Mouse (Mus musculus): ENCODE measurements at regions not wholly inside any gene's neighbourhood (a gene's known extent, or its start where the extent isn't known, plus 50 kb on each side); places are given as distances from the start of the nearest gene placed in this dataset.

- no peaks in the 10 kb centered on the region for H3K36me3 ChIP-seq
Measured at GRCm38 (mm10) chr3:132237344-132237743, 152.3 kb downstream of the Dkk2 start.

DNA sequence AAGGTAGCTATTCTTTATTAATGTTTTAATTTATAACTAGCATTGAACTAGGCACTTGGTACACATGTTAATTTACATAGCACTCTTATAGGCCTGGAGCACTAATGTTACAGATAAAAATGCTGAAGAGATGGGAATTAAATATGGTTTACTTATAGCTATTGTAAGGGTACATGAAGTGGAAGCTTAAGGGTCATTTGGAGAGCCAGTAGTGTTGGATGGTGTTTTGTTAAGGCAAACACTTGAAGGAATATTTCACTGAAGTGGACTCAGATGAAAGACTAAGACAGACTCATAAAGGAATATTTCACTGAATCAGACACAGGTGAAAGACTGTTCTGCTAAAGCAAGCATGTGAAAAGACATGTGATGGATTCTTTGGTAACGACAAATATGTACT, 172.7 kb downstream of the Dkk2 start:
- WGBS = 78% methylated on average over 1 of the region's 1 CpGs
- no peak for ATAC-seq (ENCODE audit: low FRiP score)
- H3K9ac ChIP-seq (replicated peaks) = no peak overlapping the region

More at GRCm38 (mm10) chr3:132237344-132237743, 152.3 kb downstream of the Dkk2 start:
- no peaks in the 10 kb centered on the region for H3K4me1 ChIP-seq
- H3K4me3 ChIP-seq (replicated peaks) = no peak overlapping the region
- no peak for ATAC-seq (ENCODE audit: low FRiP score)
- H3K27me3 ChIP-seq (replicated peaks) = no peaks in the 10 kb centered on the region
- H3K9ac ChIP-seq (replicated peaks) = no peak overlapping the region
- no peak overlapping the region for H3K4me2 ChIP-seq
- no peaks in the 10 kb centered on the region for H3K9me3 ChIP-seq (replicated peaks)
- WGBS = 81% methylated on average over 3 of the region's 3 CpGs
- no peak overlapping the region for H3K27ac ChIP-seq (replicated peaks)

DNA sequence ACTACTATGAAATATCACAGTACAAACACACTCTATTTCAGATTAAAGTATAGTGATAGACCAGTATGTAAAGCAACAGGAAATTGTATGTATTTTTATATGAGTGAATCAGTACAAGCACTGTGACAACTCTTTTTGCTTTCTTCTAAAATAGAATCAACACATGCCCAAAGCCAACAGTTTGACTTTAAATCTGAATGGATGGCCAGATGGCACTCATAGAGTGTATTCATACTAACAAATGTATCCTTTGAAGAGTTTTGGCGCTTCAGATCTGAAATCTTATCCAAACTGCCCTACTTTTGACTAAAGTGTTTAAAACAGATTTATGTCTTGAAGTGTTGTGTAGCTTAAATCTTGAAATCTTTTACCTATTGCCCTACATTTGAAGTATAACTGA, 184.5 kb downstream of the Dkk2 start:
- 92% methylated on average over 1 of the region's 1 CpGs for WGBS
- H3K27ac ChIP-seq (replicated peaks) = no peak overlapping the region
- H3K36me3 ChIP-seq = no peaks in the 10 kb centered on the region
- no peaks in the 10 kb centered on the region for H3K4me1 ChIP-seq
- H3K27me3 ChIP-seq (replicated peaks) = no peaks in the 10 kb centered on the region
- no peak overlapping the region for H3K9ac ChIP-seq (replicated peaks)
- H3K9me3 ChIP-seq (replicated peaks) = no peaks in the 10 kb centered on the region
- no peak for ATAC-seq (ENCODE audit: low FRiP score)
- no peak overlapping the region for H3K4me3 ChIP-seq (replicated peaks)
- no peak overlapping the region for H3K4me2 ChIP-seq

More for the DNA sequence above, 172.7 kb downstream of the Dkk2 start:
- Histone ChIP-seq H3K4me3 (replicated peaks) (no peak overlapping the region), H3K4me1 (no peaks in the 10 kb centered on the region), H3K4me2 (no peak overlapping the region), H3K27ac (replicated peaks) (no peak overlapping the region), H3K9me3 (replicated peaks) (0 out of 2 replicates have a peak, but pooled peaks cover 4% of the 10 kb centered on the region), H3K27me3 (replicated peaks) (no peaks in the 10 kb centered on the region), H3K36me3 (no peaks in the 10 kb centered on the region)

DNA sequence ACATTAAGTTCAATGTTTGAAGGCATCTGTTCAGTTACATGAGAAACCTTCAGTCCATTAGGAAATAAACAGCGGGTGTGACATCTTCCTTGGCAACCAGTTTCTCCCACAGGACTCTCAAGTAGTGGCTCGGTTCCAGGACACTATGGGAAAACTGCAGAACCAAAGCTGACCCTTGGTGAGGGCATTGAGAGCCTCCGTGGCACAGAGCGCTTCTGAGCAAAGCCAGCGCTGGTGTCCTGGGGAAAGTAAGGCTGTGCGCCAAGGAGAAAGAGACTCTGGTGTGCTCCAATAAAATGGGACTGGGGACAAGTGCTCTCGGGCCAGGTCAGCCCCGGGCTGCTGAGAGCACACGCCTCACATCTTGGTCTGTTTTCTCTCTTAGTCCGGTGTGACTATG, 189.7 kb downstream of the Dkk2 start:
- no peaks in the 10 kb centered on the region for H3K27me3 ChIP-seq (replicated peaks)
- no peaks in the 10 kb centered on the region for H3K4me1 ChIP-seq
- H3K4me3 ChIP-seq (replicated peaks) = no peak overlapping the region
- H3K4me2 ChIP-seq = no peak overlapping the region
- no peak for ATAC-seq (ENCODE audit: low FRiP score)
- WGBS = 82% methylated on average over 10 of the region's 10 CpGs
- no peaks in the 10 kb centered on the region for H3K36me3 ChIP-seq
- no peak overlapping the region for H3K27ac ChIP-seq (replicated peaks)
- H3K9ac ChIP-seq (replicated peaks) = no peak overlapping the region
- no peaks in the 10 kb centered on the region for H3K9me3 ChIP-seq (replicated peaks)

DNA sequence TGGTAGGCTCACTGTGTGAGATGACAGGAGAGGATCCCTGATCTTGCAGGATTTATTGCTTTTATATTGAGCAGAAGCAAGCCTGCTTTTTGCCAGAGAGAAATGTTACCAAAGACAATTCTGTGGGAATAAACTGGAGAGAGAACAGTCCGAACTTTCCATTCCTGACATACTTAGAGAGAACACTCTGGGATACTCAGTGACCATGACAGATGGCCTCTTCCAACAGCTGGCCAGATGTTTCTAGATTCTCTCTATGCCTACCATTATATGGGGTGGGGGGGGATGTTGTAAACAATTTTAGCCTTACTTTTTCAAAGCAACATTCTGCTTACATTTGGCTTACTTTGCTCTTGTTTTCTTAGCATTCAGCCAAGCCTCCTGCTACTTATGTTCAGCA, 192.7 kb downstream of the Dkk2 start:
- H3K9ac ChIP-seq (replicated peaks) = no peak overlapping the region
- WGBS = 82% methylated on average over 1 of the region's 1 CpGs
- no peak overlapping the region for H3K4me3 ChIP-seq (replicated peaks)
- H3K4me2 ChIP-seq = no peak overlapping the region
- no peaks in the 10 kb centered on the region for H3K36me3 ChIP-seq
- H3K4me1 ChIP-seq = no peaks in the 10 kb centered on the region
- H3K9me3 ChIP-seq (replicated peaks) = no peaks in the 10 kb centered on the region
- no peak for ATAC-seq (ENCODE audit: low FRiP score)
- H3K27ac ChIP-seq (replicated peaks) = no peak overlapping the region
- no peaks in the 10 kb centered on the region for H3K27me3 ChIP-seq (replicated peaks)

DNA sequence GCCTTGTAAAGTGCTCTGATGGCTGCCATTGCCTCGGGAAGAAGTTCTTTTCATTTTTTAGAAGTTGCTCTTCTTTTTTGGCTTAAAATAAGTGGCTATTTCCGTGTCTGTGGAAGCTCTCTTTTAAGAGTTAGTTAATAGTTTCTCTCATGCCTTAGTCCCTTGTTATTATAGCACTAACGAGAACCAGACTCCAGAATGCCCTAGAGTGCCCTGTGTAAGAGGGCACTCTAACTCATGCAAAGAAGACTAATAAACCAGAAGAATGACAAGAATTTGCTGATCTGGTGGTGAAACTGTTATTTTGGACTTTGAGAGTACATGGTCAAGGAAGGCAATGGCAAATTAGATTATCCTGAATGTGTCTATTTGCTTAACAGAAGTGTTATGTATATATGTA, 202.6 kb downstream of the Dkk2 start:
- 71% methylated on average over 3 of the region's 3 CpGs for WGBS
- no peak for ATAC-seq (ENCODE audit: low FRiP score)
- no peak overlapping the region for H3K27ac ChIP-seq (replicated peaks)
- no peak overlapping the region for H3K4me2 ChIP-seq
- no peak overlapping the region for H3K9ac ChIP-seq (replicated peaks)
- H3K4me3 ChIP-seq (replicated peaks) = no peak overlapping the region
- no peaks in the 10 kb centered on the region for H3K9me3 ChIP-seq (replicated peaks)
- H3K27me3 ChIP-seq (replicated peaks) = no peaks in the 10 kb centered on the region
- H3K36me3 ChIP-seq = no peaks in the 10 kb centered on the region
- no peaks in the 10 kb centered on the region for H3K4me1 ChIP-seq

DNA sequence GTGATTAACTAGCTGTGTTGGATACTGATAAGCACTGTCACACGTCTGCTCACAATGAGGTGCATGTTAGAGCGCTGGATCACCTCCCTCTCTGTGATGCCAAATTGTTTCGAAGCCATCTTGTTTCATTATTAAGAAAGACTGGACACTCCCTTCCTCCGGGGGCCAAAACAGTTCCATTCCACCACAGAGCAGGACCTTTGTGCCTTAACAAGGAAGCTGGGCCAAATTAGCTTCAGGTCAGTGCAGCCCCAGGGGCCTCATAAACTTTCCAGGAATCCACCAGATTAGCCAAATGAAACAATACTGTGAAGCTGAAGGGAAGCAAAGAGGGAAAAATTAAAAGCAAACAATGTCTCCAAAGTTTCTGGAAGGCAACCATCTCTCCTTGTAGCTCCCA, 241.9 kb downstream of the Dkk2 start:
- H3K9ac ChIP-seq (replicated peaks) = no peak overlapping the region
- no peak overlapping the region for H3K4me2 ChIP-seq
- H3K4me1 ChIP-seq = no peaks in the 10 kb centered on the region
- no peak overlapping the region for H3K27ac ChIP-seq (replicated peaks)
- ATAC-seq (ENCODE audit: low FRiP score) = no peak
- no peak overlapping the region for H3K4me3 ChIP-seq (replicated peaks)
- no peaks in the 10 kb centered on the region for H3K27me3 ChIP-seq (replicated peaks)
- WGBS = 82% methylated on average over 4 of the region's 4 CpGs
- no peaks in the 10 kb centered on the region for H3K36me3 ChIP-seq
- no peaks in the 10 kb centered on the region for H3K9me3 ChIP-seq (replicated peaks)

DNA sequence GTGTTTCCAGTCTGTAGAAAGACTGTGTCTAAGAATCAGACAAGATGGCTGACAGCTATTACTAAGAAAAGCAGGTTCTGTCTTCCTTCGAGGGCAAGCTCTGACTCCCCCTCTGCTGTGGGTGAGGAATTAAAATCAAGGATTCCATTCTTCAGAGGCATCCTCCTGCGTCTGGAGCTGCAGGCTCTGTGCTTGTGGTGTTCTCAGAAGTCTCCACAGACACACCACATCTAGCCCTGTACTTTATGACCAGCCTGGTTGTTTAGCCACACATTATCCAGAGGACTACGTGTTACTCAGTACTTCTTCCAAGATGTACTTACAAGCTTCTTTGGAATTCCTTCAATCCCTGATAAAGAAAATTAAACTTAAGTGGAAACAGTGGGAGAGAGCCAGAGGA, 258.5 kb downstream of the Dkk2 start:
- Histone ChIP-seq H3K27me3 (replicated peaks) (no peaks in the 10 kb centered on the region), H3K27ac (replicated peaks) (no peak overlapping the region), H3K4me3 (replicated peaks) (no peak overlapping the region), H3K4me1 (no peaks in the 10 kb centered on the region), H3K36me3 (no peaks in the 10 kb centered on the region), H3K4me2 (no peak overlapping the region), H3K9me3 (replicated peaks) (no peaks in the 10 kb centered on the region), H3K9ac (replicated peaks) (no peak overlapping the region)
- 55% methylated on average over 3 of the region's 3 CpGs for WGBS
- ATAC-seq (ENCODE audit: low FRiP score) = no peak

GRCm38 (mm10) chr3:132345856-132346255, 260.8 kb downstream of the Dkk2 start:
- no peak overlapping the region for H3K9ac ChIP-seq (replicated peaks)
- ATAC-seq (ENCODE audit: low FRiP score) = no peak
- H3K4me1 ChIP-seq = no peaks in the 10 kb centered on the region
- H3K9me3 ChIP-seq (replicated peaks) = no peaks in the 10 kb centered on the region
- 91% methylated on average over 1 of the region's 1 CpGs for WGBS
- H3K27me3 ChIP-seq (replicated peaks) = no peaks in the 10 kb centered on the region
- no peak overlapping the region for H3K4me2 ChIP-seq
- H3K27ac ChIP-seq (replicated peaks) = no peak overlapping the region
- H3K36me3 ChIP-seq = no peaks in the 10 kb centered on the region
- H3K4me3 ChIP-seq (replicated peaks) = no peak overlapping the region

DNA sequence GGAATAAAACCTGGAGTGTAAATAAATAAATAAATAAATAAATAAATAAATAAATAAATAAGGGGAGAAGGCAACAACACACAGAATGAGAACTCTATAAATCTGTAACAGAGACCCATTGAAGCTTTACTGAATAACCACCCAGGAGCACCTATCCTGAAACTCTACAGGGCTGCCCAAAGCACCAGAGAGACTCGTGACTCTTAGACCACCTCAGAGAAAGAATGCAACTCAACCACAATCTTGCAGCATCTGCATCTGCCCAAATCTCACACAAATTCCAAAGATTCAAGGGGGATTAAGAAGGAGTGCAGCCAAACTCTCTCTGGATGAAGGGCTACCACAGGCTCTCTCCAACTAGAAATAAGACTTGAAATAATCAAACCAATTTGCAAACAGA, 264.5 kb downstream of the Dkk2 start:
- Histone ChIP-seq H3K9me3 (replicated peaks) (no peaks in the 10 kb centered on the region), H3K4me2 (no peak overlapping the region), H3K4me3 (replicated peaks) (no peak overlapping the region), H3K4me1 (no peaks in the 10 kb centered on the region), H3K27me3 (replicated peaks) (no peaks in the 10 kb centered on the region), H3K27ac (replicated peaks) (no peak overlapping the region), H3K36me3 (no peaks in the 10 kb centered on the region), H3K9ac (replicated peaks) (no peak overlapping the region)
- WGBS = 90% methylated on average over 1 of the region's 1 CpGs
- ATAC-seq (ENCODE audit: low FRiP score) = no peak

DNA sequence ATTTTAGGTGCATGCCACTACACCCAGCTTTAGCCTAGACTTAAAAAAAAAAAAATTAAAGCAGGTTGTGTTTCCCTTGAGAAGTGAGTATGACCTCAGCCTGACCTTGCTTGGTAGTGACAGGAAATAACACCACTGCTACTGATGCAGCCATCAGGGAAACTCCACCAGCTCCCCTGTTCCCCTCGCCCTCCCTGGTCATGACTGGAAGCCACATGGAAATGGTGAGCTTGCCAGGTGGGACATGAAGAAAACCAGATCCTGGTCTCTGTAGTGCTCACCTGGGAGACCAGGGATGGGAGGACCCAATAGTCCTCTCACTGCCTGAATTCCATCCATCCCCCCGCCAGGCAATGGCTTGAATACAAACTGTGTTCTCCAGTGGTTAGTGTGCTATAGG, 268.1 kb downstream of the Dkk2 start:
- WGBS = 80% methylated on average over 2 of the region's 2 CpGs
- ATAC-seq (ENCODE audit: low FRiP score) = no peak
- H3K27ac ChIP-seq (replicated peaks) = no peak overlapping the region
- H3K27me3 ChIP-seq (replicated peaks) = no peaks in the 10 kb centered on the region
- H3K9me3 ChIP-seq (replicated peaks) = no peaks in the 10 kb centered on the region
- no peaks in the 10 kb centered on the region for H3K4me1 ChIP-seq
- no peak overlapping the region for H3K4me3 ChIP-seq (replicated peaks)
- H3K9ac ChIP-seq (replicated peaks) = no peak overlapping the region
- no peaks in the 10 kb centered on the region for H3K36me3 ChIP-seq
- H3K4me2 ChIP-seq = no peak overlapping the region

DNA sequence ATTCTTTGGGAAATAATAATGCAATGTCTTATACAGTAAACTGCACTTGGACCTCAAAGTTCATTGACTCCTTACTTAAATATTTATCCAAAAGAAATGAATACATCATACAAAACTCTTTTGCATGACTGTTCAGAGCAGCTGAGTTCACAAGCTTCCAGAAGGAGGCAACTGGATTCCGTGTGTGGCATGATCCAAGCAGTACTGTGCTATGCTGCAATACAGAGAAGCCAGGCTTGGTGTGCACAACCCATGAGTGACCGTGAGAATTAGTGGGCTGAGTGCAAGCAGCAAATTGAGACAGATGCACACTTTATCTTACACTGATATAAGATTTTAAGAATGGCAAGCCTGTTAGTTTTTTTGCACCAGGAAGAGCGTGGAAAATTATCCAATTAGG, 270.0 kb upstream of the Gimd1 start:
- no peak overlapping the region for H3K4me3 ChIP-seq (replicated peaks)
- 86% methylated on average over 3 of the region's 3 CpGs for WGBS
- H3K27me3 ChIP-seq (replicated peaks) = no peaks in the 10 kb centered on the region
- ATAC-seq (ENCODE audit: low FRiP score) = no peak
- no peak overlapping the region for H3K9ac ChIP-seq (replicated peaks)
- H3K9me3 ChIP-seq (replicated peaks) = no peaks in the 10 kb centered on the region
- no peak overlapping the region for H3K27ac ChIP-seq (replicated peaks)
- H3K4me2 ChIP-seq = no peak overlapping the region
- no peaks in the 10 kb centered on the region for H3K36me3 ChIP-seq
- H3K4me1 ChIP-seq = no peaks in the 10 kb centered on the region

DNA sequence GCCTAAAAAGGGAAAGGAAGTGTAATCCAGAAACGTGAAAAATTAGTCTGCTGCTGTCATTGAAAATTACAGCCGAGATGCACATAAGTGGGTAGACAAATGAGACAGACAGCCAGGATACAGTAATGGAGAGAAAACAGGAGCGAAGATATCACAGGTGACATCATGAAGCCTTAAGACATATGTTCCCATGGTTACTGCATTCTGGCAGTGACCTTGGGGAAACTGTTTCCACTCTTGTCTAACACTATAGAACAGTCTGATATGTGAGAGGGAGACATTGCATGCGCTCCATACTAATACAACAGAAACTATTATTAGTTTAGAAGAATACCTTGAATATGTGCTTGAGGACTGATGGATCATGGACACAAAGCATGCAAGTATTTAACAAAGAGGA, 254.0 kb upstream of the Gimd1 start:
- H3K4me3 ChIP-seq (replicated peaks) = no peak overlapping the region
- ATAC-seq (ENCODE audit: low FRiP score) = no peak
- 84% methylated on average over 4 of the region's 4 CpGs for WGBS

More for the DNA sequence above, 254.0 kb upstream of the Gimd1 start:
- no peak overlapping the region for H3K4me2 ChIP-seq
- no peaks in the 10 kb centered on the region for H3K4me1 ChIP-seq
- H3K9ac ChIP-seq (replicated peaks) = no peak overlapping the region
- no peaks in the 10 kb centered on the region for H3K36me3 ChIP-seq
- H3K9me3 ChIP-seq (replicated peaks) = no peaks in the 10 kb centered on the region
- H3K27me3 ChIP-seq (replicated peaks) = no peaks in the 10 kb centered on the region
- H3K27ac ChIP-seq (replicated peaks) = no peak overlapping the region
